Mouse (Mus musculus): ENCODE results near the gene Ankrd40. TPM values are rescaled to one million over a fixed set of nuclear protein-coding genes. Genes with fewer than 3 reads are reported as not detected.

Gene Ankrd40
- total RNA-seq, 1 experiment from 2014 or later: 158 TPM

GRCm38 (mm10) chr11:94323271-94323925, 4.4 kb upstream of the Ankrd40 start:
- DNase-seq: no peak

GRCm38 (mm10) chr11:94324618-94325017, 3.2 kb upstream of the Ankrd40 start:
- DNase-seq: no peak

GRCm38 (mm10) chr11:94326961-94327411, 815 bp upstream of the Ankrd40 start:
- DNase-seq: no peak

- no peak for DNase-seq
Observed at GRCm38 (mm10) chr11:94328644-94329025, 834 bp downstream of the Ankrd40 start.

GRCm38 (mm10) chr11:94329270-94329891, 1.6 kb downstream of the Ankrd40 start:
- DNase-seq: peak; percentile 32

GRCm38 (mm10) chr11:94330211-94330610, 2.4 kb downstream of the Ankrd40 start:
- no peak for DNase-seq

GRCm38 (mm10) chr11:94332726-94333125, 4.9 kb downstream of the Ankrd40 start:
- no peak for DNase-seq

GRCm38 (mm10) chr11:94334386-94334968, 6.7 kb downstream of the Ankrd40 start:
- no peak for DNase-seq

- DNase-seq: no peak
Observed at GRCm38 (mm10) chr11:94336551-94336950, 8.8 kb downstream of the Ankrd40 start.

- no peak for DNase-seq
Observed at GRCm38 (mm10) chr11:94338347-94338746, 10.5 kb downstream of the Ankrd40 start.

- DNase-seq: peak; percentile 37
Observed at GRCm38 (mm10) chr11:94339732-94340585, 12.2 kb downstream of the Ankrd40 start.

GRCm38 (mm10) chr11:94340948-94341933, 13.4 kb downstream of the Ankrd40 start:
- no peak for DNase-seq

- DNase-seq: no peak
Observed at GRCm38 (mm10) chr11:94342114-94342905, 14.5 kb downstream of the Ankrd40 start.

GRCm38 (mm10) chr11:94343955-94344358, 16.2 kb downstream of the Ankrd40 start:
- no peak for DNase-seq

GRCm38 (mm10) chr11:94344470-94344869, 16.7 kb downstream of the Ankrd40 start:
- DNase-seq: no peak

- DNase-seq: no peak
Observed at GRCm38 (mm10) chr11:94345926-94346325, 18.1 kb downstream of the Ankrd40 start.

GRCm38 (mm10) chr11:94346611-94347010, 18.8 kb downstream of the Ankrd40 start:
- DNase-seq: peak; percentile 56

GRCm38 (mm10) chr11:94347063-94347575, 19.3 kb downstream of the Ankrd40 start:
- no peak for DNase-seq

- DNase-seq: no peak
Observed at GRCm38 (mm10) chr11:94349839-94350238, 22.0 kb downstream of the Ankrd40 start.

- DNase-seq: no peak
Observed at GRCm38 (mm10) chr11:94350337-94350736, 22.5 kb downstream of the Ankrd40 start.
